Mouse (Mus musculus): ENCODE results near the gene Olfr199.
"Not testable (repeated sequence)": the region's sequence is repeated elsewhere in the genome, so short reads cannot be mapped to it uniquely, and the experiment has no call there.

The Olfr199 gene

GRCm38 (mm10) chr16:59219667-59220066 is at the start of gene Olfr199:
Olfr199 (minus strand) TSS chr16:59219767.
- not testable (repeated sequence) for DNase-seq

GRCm38 (mm10) chr16:59269097-59269496 is 49.5 kb upstream of the Olfr199 start:
- not testable (repeated sequence) for DNase-seq

DNA sequence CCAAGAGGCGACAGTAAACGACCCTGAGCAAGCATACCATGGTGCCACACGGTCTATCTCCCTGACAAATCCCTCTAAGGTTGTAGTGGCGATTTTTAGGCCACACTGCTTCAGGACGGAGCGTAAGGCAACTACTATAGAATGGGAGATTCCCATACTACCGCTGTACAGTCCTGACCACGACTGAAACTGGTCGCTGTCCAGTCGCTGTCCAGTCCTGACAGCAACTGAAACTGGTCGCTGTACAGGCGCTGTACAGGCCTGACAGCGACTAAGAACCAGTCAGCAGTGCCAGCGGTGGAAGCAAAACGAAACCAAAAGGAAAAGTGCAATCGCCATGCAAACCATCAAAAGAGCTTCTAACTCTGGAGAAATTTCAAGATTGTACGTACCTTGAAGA is 30.1 kb upstream of the Olfr199 start:
- no peak for DNase-seq

DNA sequence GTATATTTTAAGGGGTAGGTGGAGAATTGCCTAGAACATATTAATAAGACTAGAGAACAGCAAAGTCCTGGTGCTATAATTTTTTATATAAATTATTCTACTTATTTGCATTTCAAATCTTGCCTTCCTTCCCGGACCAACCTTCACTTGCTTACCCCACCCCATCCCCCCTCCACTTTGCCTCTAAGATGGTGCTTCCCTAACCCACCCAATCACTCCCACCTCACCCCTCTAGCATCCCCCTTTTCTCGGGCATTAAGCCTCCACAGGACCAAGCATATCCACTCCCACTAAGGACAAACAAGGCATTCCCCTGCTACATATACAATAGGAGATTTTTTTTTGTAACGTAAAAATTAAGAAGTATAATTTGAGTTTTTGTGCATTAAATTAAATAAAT is 1.7 kb downstream of the Olfr199 start:
- DNase-seq, result not testable (repeated sequence)

GRCm38 (mm10) chr16:59203433-59203832 is 16.1 kb downstream of the Olfr199 start, which contains the start of gene Olfr198:
Olfr198 (minus strand) TSS chr16:59203533.
- DNase-seq, result not testable (repeated sequence)

- DNase-seq, result no peak
Observed at GRCm38 (mm10) chr16:59170354-59170753, 49.2 kb downstream of the Olfr199 start, which contains the start of gene Olfr196. Olfr196 (minus strand) TSS chr16:59170454.
